8 mouse cellular contexts compared by ENCODE assay signal in genomic region chr9:21545916-21546788, GRCm38 (mm10). TPM values are rescaled to one million over a fixed set of nuclear protein-coding genes. Genes with fewer than 3 reads are reported as not detected.
DNase-seq lines count a peak whose midpoint lies in the region; ATAC-seq and TF ChIP-seq lines count a peak whose summit lies in the region.

No protein-coding gene starts in this region.

- H3K36me3 ChIP-seq in MEL (ENCODE audit: control insufficient read depth in 1 of 2, insufficient read depth in 2 of 2, low read length in 2 of 2), result peaks cover 17 to 20% of the 10 kb centered on the region in 2 experiments
- peaks cover 3% of the 10 kb centered on the region for H3K36me3 ChIP-seq in forebrain, postnatal 0 days (ENCODE audit: insufficient read depth)
- peaks cover 8% of the 10 kb centered on the region; the same call in 1 of the 2 replicates for H3K36me3 ChIP-seq in lung, embryonic 15.5 days

- peaks cover 41% of the 10 kb centered on the region for H3K79me2 ChIP-seq in MEL (ENCODE audit: control insufficient read depth, insufficient read depth, low read length, poor library complexity)

- peak overlapping the region; percentile 38; the same call in 1 of the 2 replicates for H3K27ac ChIP-seq in MEL (ENCODE audit: control insufficient read depth, low read depth, low read length)
- 0 out of 2 replicates have a peak overlapping the region, but pooled peaks have one; percentile 13 for H3K27ac ChIP-seq in cerebellum, adult 2 months (ENCODE audit: insufficient read depth, low read length)
- H3K27ac ChIP-seq in forebrain, postnatal 0 days (ENCODE audit: low read depth, low read length), result peak overlapping the region; percentile 97
- H3K27ac ChIP-seq in lung, embryonic 15.5 days, result peak overlapping the region; percentile 97

- H3K9ac ChIP-seq in MEL (ENCODE audit: control insufficient read depth, low read depth, low read length, poor library complexity, severe bottlenecking), result peak overlapping the region; percentile 69
- H3K9ac ChIP-seq in forebrain, postnatal 0 days, result peak overlapping the region; percentile 93
- H3K9ac ChIP-seq in lung, embryonic 15.5 days, result peak overlapping the region; percentile 47

- TF ChIP-seq POLR2A in MEL (IDR thresholded peaks at IDR 0.05; ENCODE audit: control insufficient read depth in 1 of 2, insufficient read depth in 1 of 2, low read depth in 1 of 2, low read length in 2 of 2, poor library complexity in 1 of 2), result peak in 1 of 2 experiments; percentile 74; a peak in 3 of 4 replicates
- TF ChIP-seq POLR2A in cerebellum, adult 2 months (IDR thresholded peaks at IDR 0.05; ENCODE audit: borderline replicate concordance, insufficient read depth, low read length), result 0 out of 2 replicates have a peak, but pooled peaks have one; percentile 29

- TF ChIP-seq EP300 in MEL (IDR thresholded peaks at IDR 0.05; ENCODE audit: low read depth in 1 of 2, low read length in 2 of 2), result peak in 1 of 2 experiments; percentile 53; a peak in 2 of 4 replicates

- peak overlapping the region; percentile 64 for H3K4me2 ChIP-seq in forebrain, postnatal 0 days (ENCODE audit: low read depth)
- peak overlapping the region; percentile 77 for H3K4me2 ChIP-seq in lung, embryonic 15.5 days

- DNase-seq in MEL (ENCODE audit: low read depth, low spot score), result peak; percentile 100
- DNase-seq in cerebellum, adult 2 months, result peak; percentile 99 to 100
- DNase-seq in forebrain, postnatal 0 days, result peak; percentile 100
- DNase-seq in heart, postnatal 4 days, result peak; percentile 100
- DNase-seq in layer of hippocampus, adult 8-10 months (ENCODE audit: low spot score in 2 of 2), result peak; percentile 98 to 99
- DNase-seq in ovary, adult 18-20 months (ENCODE audit: low spot score), result peak; percentile 99
- peak; percentile 99 for DNase-seq in thymus, postnatal 0 days (ENCODE audit: low spot score)

- peak; percentile 94 for ATAC-seq in forebrain, postnatal 0 days
- peak; percentile 94 for ATAC-seq in lung, embryonic 15.5 days (ENCODE audit: borderline replicate concordance, extremely low read depth, low FRiP score, low TSS enrichment)

- no peak; the same call in none of the 2 replicates for TF ChIP-seq RAD21 in MEL (IDR thresholded peaks at IDR 0.05; ENCODE audit: low read depth, low read length)

- under 1% methylated on average over 66 of the region's 67 CpGs for WGBS in cerebellum, adult 2 months
- 4% methylated on average over 64 of the region's 67 CpGs for WGBS in forebrain, postnatal 0 days
- under 1% methylated on average over 62 of the region's 67 CpGs for WGBS in lung, embryonic 15.5 days

- peak overlapping the region; percentile 67 to 95 for H3K4me3 ChIP-seq in MEL (ENCODE audit: control insufficient read depth in 1 of 2, insufficient read depth in 1 of 2, low read depth in 2 of 2, low read length in 2 of 2)
- peak overlapping the region; percentile 73 for H3K4me3 ChIP-seq in cerebellum, adult 2 months (replicated peaks; ENCODE audit: insufficient read depth, low read depth, low read length)
- H3K4me3 ChIP-seq in forebrain, postnatal 0 days (ENCODE audit: low read depth, low read length), result peak overlapping the region; percentile 69
- H3K4me3 ChIP-seq in lung, embryonic 15.5 days, result peak overlapping the region; percentile 89

- no peaks in the 10 kb centered on the region for H3K9me3 ChIP-seq in MEL (replicated peaks; ENCODE audit: insufficient read depth, low read length)
- H3K9me3 ChIP-seq in forebrain, postnatal 0 days (ENCODE audit: low read length), result no peaks in the 10 kb centered on the region
- H3K9me3 ChIP-seq in lung, embryonic 15.5 days, result no peaks in the 10 kb centered on the region

- peak in 2 of 3 experiments; percentile 48 to 96; a peak in 5 of 6 replicates for TF ChIP-seq CTCF in MEL (IDR thresholded peaks at IDR 0.05 in 2 of 3, conservative IDR thresholded peaks at IDR 0.05 in 1 of 3; ENCODE audit: control insufficient read depth in 1 of 3, insufficient read depth in 1 of 3, low read depth in 2 of 3, low read length in 3 of 3, poor library complexity in 1 of 3, severe bottlenecking in 1 of 3)
- peak; percentile 49; the same call in 1 of the 2 replicates for TF ChIP-seq CTCF in cerebellum, adult 2 months (IDR thresholded peaks at IDR 0.05; ENCODE audit: borderline replicate concordance, insufficient read depth, low read depth, low read length)
- TF ChIP-seq CTCF in forebrain, postnatal 0 days (IDR thresholded peaks at IDR 0.05; ENCODE audit: low read depth), result peak; percentile 66

- H3K4me1 ChIP-seq in MEL (ENCODE audit: control insufficient read depth in 1 of 2, insufficient read depth in 2 of 2, low read length in 2 of 2), result peaks cover 15 to 17% of the 10 kb centered on the region in 2 experiments
- H3K4me1 ChIP-seq in cerebellum, adult 2 months (ENCODE audit: control insufficient read depth, insufficient read depth, low read length), result peaks cover 5% of the 10 kb centered on the region
- peaks cover 10% of the 10 kb centered on the region for H3K4me1 ChIP-seq in forebrain, postnatal 0 days (ENCODE audit: insufficient read depth)
- H3K4me1 ChIP-seq in lung, embryonic 15.5 days, result peaks cover 27% of the 10 kb centered on the region

- no peaks in the 10 kb centered on the region for H3K27me3 ChIP-seq in MEL (ENCODE audit: control insufficient read depth in 1 of 2, insufficient read depth in 2 of 2, low read length in 2 of 2)
- H3K27me3 ChIP-seq in cerebellum, adult 2 months (ENCODE audit: control insufficient read depth, insufficient read depth, low read length), result no peaks in the 10 kb centered on the region
- H3K27me3 ChIP-seq in forebrain, postnatal 0 days (ENCODE audit: insufficient read depth, low read length), result no peaks in the 10 kb centered on the region
- H3K27me3 ChIP-seq in lung, embryonic 15.5 days, result no peaks in the 10 kb centered on the region

RNA-seq across cellular contexts. Expression of gene Carm1, which starts 0.5 kb away (rescaled TPM):
- 121 and 131 TPM in 2 replicates for total RNA-seq in MEL (2012; rRNA removed)
- 100 to 1,000 TPM; 121 to 423 TPM for polyA plus RNA-seq in MEL (2012; ENCODE audit: insufficient read depth in 1 of 2, insufficient read length in 2 of 2, low read depth in 1 of 2, low replicate concordance in 2 of 2, missing spikeins in 1 of 2)
- polyA plus RNA-seq in cerebellum, adult 2 months (2012; rRNA removed), result 51.0 and 57.1 TPM in 2 replicates
- 64.8 and 81.4 TPM in 2 replicates for total RNA-seq in forebrain, postnatal 0 days (2014; rRNA removed)
- polyA plus RNA-seq in forebrain, postnatal 0 days (2015; fragmentation: Nextera tagmentation; extraction: Ambion mirVana), result 20.7 and 25.9 TPM in 2 replicates
- total RNA-seq in heart, postnatal 4 days (2021), result 10 to 100 TPM; 70.5 to 79.0 TPM
- 10 to 100 TPM; 77.5 to 91.0 (median 82.4) TPM for total RNA-seq in layer of hippocampus, adult 8-10 months (2022)
- polyA plus RNA-seq in lung, embryonic 15.5 days (2015; fragmentation: Nextera tagmentation; extraction: Ambion mirVana), result 43.7 and 47.3 TPM in 2 replicates
- polyA plus RNA-seq in thymus, postnatal 0 days (2015; fragmentation: Nextera tagmentation; extraction: Ambion mirVana), result 10.9 and 12.4 TPM in 2 replicates

RNA-seq across cellular contexts. Expression of gene AB124611, which starts 20.2 kb away (rescaled TPM):
- 37.2 and 55.2 TPM in 2 replicates for total RNA-seq in MEL (2012; rRNA removed)
- 10 to 100 TPM in 1 of 2 experiments, not detected in 1; 58.7 TPM for polyA plus RNA-seq in MEL (2012; ENCODE audit: insufficient read depth in 1 of 2, insufficient read length in 2 of 2, low read depth in 1 of 2, low replicate concordance in 2 of 2, missing spikeins in 1 of 2)
- polyA plus RNA-seq in cerebellum, adult 2 months (2012; rRNA removed), result 0.28 and 0.29 TPM in 2 replicates
- total RNA-seq in forebrain, postnatal 0 days (2014; rRNA removed), result 0.14 and 2.2 TPM in 2 replicates
- polyA plus RNA-seq in forebrain, postnatal 0 days (2015; fragmentation: Nextera tagmentation; extraction: Ambion mirVana), result 0.87 and 0.98 TPM in 2 replicates
- total RNA-seq in heart, postnatal 4 days (2021), result 1 to 10 TPM in 1 of 2 experiments, under 1 TPM in 1; 0.95 to 1.1 TPM
- total RNA-seq in layer of hippocampus, adult 8-10 months (2022), result under 1 TPM in 1 of 4 experiments, not detected in 3; 0.41 TPM
- polyA plus RNA-seq in lung, embryonic 15.5 days (2015; fragmentation: Nextera tagmentation; extraction: Ambion mirVana), result 3.2 and 3.9 TPM in 2 replicates
- polyA plus RNA-seq in thymus, postnatal 0 days (2015; fragmentation: Nextera tagmentation; extraction: Ambion mirVana), result 18.8 and 19.9 TPM in 2 replicates

RNA-seq across cellular contexts. Expression of gene Tmed1, which starts 36.1 kb away (rescaled TPM):
- 128 and 146 TPM in 2 replicates for total RNA-seq in MEL (2012; rRNA removed)
- 10 to 100 TPM in 1 of 2 experiments, not detected in 1; 89.4 TPM for polyA plus RNA-seq in MEL (2012; ENCODE audit: insufficient read depth in 1 of 2, insufficient read length in 2 of 2, low read depth in 1 of 2, low replicate concordance in 2 of 2, missing spikeins in 1 of 2)
- polyA plus RNA-seq in cerebellum, adult 2 months (2012; rRNA removed), result 25.9 and 26.4 TPM in 2 replicates
- total RNA-seq in forebrain, postnatal 0 days (2014; rRNA removed), result 44.2 and 45.1 TPM in 2 replicates
- polyA plus RNA-seq in forebrain, postnatal 0 days (2015; fragmentation: Nextera tagmentation; extraction: Ambion mirVana), result 51.9 and 52.8 TPM in 2 replicates
- 10 to 100 TPM; 38.6 to 46.3 TPM for total RNA-seq in heart, postnatal 4 days (2021)
- 10 to 100 TPM; 10.2 to 16.2 (median 13.8) TPM for total RNA-seq in layer of hippocampus, adult 8-10 months (2022)
- 119 and 123 TPM in 2 replicates for polyA plus RNA-seq in lung, embryonic 15.5 days (2015; fragmentation: Nextera tagmentation; extraction: Ambion mirVana)
- polyA plus RNA-seq in thymus, postnatal 0 days (2015; fragmentation: Nextera tagmentation; extraction: Ambion mirVana), result 30.2 and 31.1 TPM in 2 replicates

RNA-seq across cellular contexts. Expression of gene Timm29, which starts 46.4 kb away (rescaled TPM):
- 74.1 and 87.9 TPM in 2 replicates for total RNA-seq in MEL (2012; rRNA removed)
- polyA plus RNA-seq in MEL (2012; ENCODE audit: insufficient read depth in 1 of 2, insufficient read length in 2 of 2, low read depth in 1 of 2, low replicate concordance in 2 of 2, missing spikeins in 1 of 2), result 100 to 1,000 TPM in 1 of 2 experiments, 10 to 100 TPM in 1; 45.8 to 163 TPM
- polyA plus RNA-seq in cerebellum, adult 2 months (2012; rRNA removed), result 53.1 and 53.4 TPM in 2 replicates
- 61.2 and 81.5 TPM in 2 replicates for total RNA-seq in forebrain, postnatal 0 days (2014; rRNA removed)
- 56.3 and 61.7 TPM in 2 replicates for polyA plus RNA-seq in forebrain, postnatal 0 days (2015; fragmentation: Nextera tagmentation; extraction: Ambion mirVana)
- 10 to 100 TPM; 32.3 to 36.4 TPM for total RNA-seq in heart, postnatal 4 days (2021)
- total RNA-seq in layer of hippocampus, adult 8-10 months (2022), result 10 to 100 TPM; 51.6 to 64.9 (median 58.0) TPM
- polyA plus RNA-seq in lung, embryonic 15.5 days (2015; fragmentation: Nextera tagmentation; extraction: Ambion mirVana), result 28.4 and 29.5 TPM in 2 replicates
- 28.8 and 30.9 TPM in 2 replicates for polyA plus RNA-seq in thymus, postnatal 0 days (2015; fragmentation: Nextera tagmentation; extraction: Ambion mirVana)

RNA-seq across cellular contexts. Expression of gene Yipf2, which starts 46.5 kb away (rescaled TPM):
- 22.8 and 24.0 TPM in 2 replicates for total RNA-seq in MEL (2012; rRNA removed)
- 10 to 100 TPM in 1 of 2 experiments, not detected in 1; 84.9 TPM for polyA plus RNA-seq in MEL (2012; ENCODE audit: insufficient read depth in 1 of 2, insufficient read length in 2 of 2, low read depth in 1 of 2, low replicate concordance in 2 of 2, missing spikeins in 1 of 2)
- polyA plus RNA-seq in cerebellum, adult 2 months (2012; rRNA removed), result 30.9 and 31.3 TPM in 2 replicates
- total RNA-seq in forebrain, postnatal 0 days (2014; rRNA removed), result 10.6 and 16.0 TPM in 2 replicates
- 12.0 and 12.6 TPM in 2 replicates for polyA plus RNA-seq in forebrain, postnatal 0 days (2015; fragmentation: Nextera tagmentation; extraction: Ambion mirVana)
- 1 to 10 TPM; 6.6 to 7.7 TPM for total RNA-seq in heart, postnatal 4 days (2021)
- total RNA-seq in layer of hippocampus, adult 8-10 months (2022), result 10 to 100 TPM; 19.7 to 21.4 (median 20.6) TPM
- polyA plus RNA-seq in lung, embryonic 15.5 days (2015; fragmentation: Nextera tagmentation; extraction: Ambion mirVana), result 28.8 and 29.7 TPM in 2 replicates
- polyA plus RNA-seq in thymus, postnatal 0 days (2015; fragmentation: Nextera tagmentation; extraction: Ambion mirVana), result 26.8 and 27.2 TPM in 2 replicates

Comparison
In these comparisons a context has a peak if more than half of its experiments do, and no peak if none do; other contexts are left out.
1. Peak in every context shown above with its lines: DNase-seq, ATAC-seq, H3K4me3 ChIP-seq and H3K27ac ChIP-seq.
2. H3K27ac ChIP-seq: peak in every context shown above with its lines; median percentile 97 in forebrain, postnatal 0 days; 97 in lung, embryonic 15.5 days; 38 in MEL; 13 in cerebellum, adult 2 months.